Mouse (Mus musculus) heart, postnatal 0 days (tissue): ENCODE results near the gene Ap3b1.

Experiments used
- CTCF ChIP-seq: IDR thresholded peaks from 2 replicates; pipeline ENCODE4 v1.5.1; 2016; ENCODE audit warnings: antibody characterized with exemption, control low read depth, low read depth
- EP300 ChIP-seq: IDR thresholded peaks from 2 replicates; pipeline ENCODE4 v1.6.1; 2016; ENCODE audit warnings: antibody characterized with exemption, low read depth

DNA sequence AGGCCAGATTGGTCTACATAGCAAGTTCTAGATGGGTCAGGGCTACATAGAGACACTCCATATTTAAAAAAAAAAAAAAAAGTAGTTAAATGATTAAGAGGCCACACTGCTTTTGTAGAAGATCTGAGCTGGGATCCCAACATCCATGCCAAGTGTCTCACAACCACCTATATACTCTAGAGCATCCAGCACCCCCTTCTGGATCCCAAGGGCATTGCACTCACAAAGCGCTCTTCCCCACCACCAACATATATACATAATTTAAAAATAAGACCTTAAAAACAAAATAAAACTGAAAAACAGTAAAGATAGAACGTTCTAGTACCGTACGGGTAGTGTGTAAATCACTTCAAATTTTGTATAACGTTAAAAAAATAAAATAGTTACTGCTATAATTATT, 15.6 kb upstream of the Ap3b1 start:
- TF ChIP-seq CTCF (peak; percentile 15; the same call in 1 of the 2 replicates), EP300 (no peak)
